Mouse (Mus musculus) embryonic facial prominence, embryonic 11.5 days (tissue): Measurements from ENCODE around the gene Gpx3. TPM values are rescaled to one million over a fixed set of nuclear protein-coding genes. Genes with fewer than 3 reads are reported as not detected.
"Not testable (repeated sequence)": the region's sequence is repeated elsewhere in the genome, so short reads cannot be mapped to it uniquely, and the experiment has no call there.

Experiments used
- ATAC-seq: fragments of 200-750 bp; cut with Nextera tagmentation; replicated peaks from 2 replicates; pipeline ENCODE4 v1.8.0; 2017; ENCODE audit warnings: low read depth; ENCODE audit not compliant: insufficient number of reproducible peaks, low FRiP score, low TSS enrichment
- DNase-seq: peaks from one replicate; pipeline ENCODE4 v3.0.0-alpha.2; 2015; ENCODE audit warnings: low spot score
- H3K27ac ChIP-seq: fragments of 300-500 bp; sonication (generic); replicated peaks from 2 replicates; pipeline ENCODE4 v1.5.1; 2014; ENCODE audit warnings: mild to moderate bottlenecking, low read depth, low read length, control low read depth
- H3K27me3 ChIP-seq: fragments of 300-500 bp; sonication (generic); 2 replicates; pipeline ENCODE4 v1.6.1; 2014; ENCODE audit warnings: mild to moderate bottlenecking, low read length, moderate library complexity, mixed read lengths; ENCODE audit not compliant: control insufficient read depth, insufficient read depth
- H3K36me3 ChIP-seq: fragments of 300-500 bp; sonication (generic); replicated peaks from 2 replicates; pipeline ENCODE4 v1.6.1; 2014; ENCODE audit warnings: low read depth, mild to moderate bottlenecking, low read length, moderate library complexity, mixed read lengths; ENCODE audit not compliant: control insufficient read depth, insufficient read depth
- H3K4me1 ChIP-seq: fragments of 300-500 bp; sonication (generic); 2 replicates; pipeline ENCODE4 v1.6.1; 2014; ENCODE audit warnings: low read length, mixed read lengths; ENCODE audit not compliant: control insufficient read depth, insufficient read depth
- H3K4me2 ChIP-seq: fragments of 300-500 bp; sonication (generic); 2 replicates; pipeline ENCODE4 v1.6.1; 2014; ENCODE audit warnings: low read depth, mild to moderate bottlenecking, control low read depth, low read length, moderate library complexity
- H3K4me3 ChIP-seq: fragments of 300-500 bp; sonication (generic); 2 replicates; pipeline ENCODE4 v1.5.1; 2014; ENCODE audit warnings: low read depth, low read length, control low read depth
- H3K9ac ChIP-seq: fragments of 300-500 bp; sonication (generic); replicated peaks from 2 replicates; pipeline ENCODE4 v1.6.1; 2014; ENCODE audit warnings: mild to moderate bottlenecking, control low read depth, low read length
- H3K9me3 ChIP-seq: fragments of 300-500 bp; sonication (generic); replicated peaks from 2 replicates; pipeline ENCODE4 v1.6.1; 2016; ENCODE audit warnings: mild to moderate bottlenecking, low read length, inconsistent platforms, mixed read lengths; ENCODE audit not compliant: control insufficient read depth
- WGBS: fragments of 180-500 bp; shearing (Covaris S2); extraction: QIAGEN DNeasy Blood & Tissue Kit; methylation state at CpG from one replicate; pipeline ENCODE4 v1.1.7; 2014; 5-methylcytosine and 5-hydroxymethylcytosine counted together
- polyA plus RNA-seq: library from polyadenylated mRNA; unstranded; fragments of >200 nt; fragmentation: Nextera tagmentation; extraction: Ambion mirVana; gene quantifications from 2 replicates; pipeline ENCODE4 v1.2.1, GENCODE M21; 2014

Gene Gpx3
- polyA plus RNA-seq = 70.6 and 76.2 TPM in 2 replicates

- ATAC-seq = peak; percentile 81
- peak within 1 kb of the TSS; percentile 48 for H3K4me3 ChIP-seq
- 17% methylated on average over 45 of the region's 45 CpGs for WGBS
- peak; percentile 81 for DNase-seq
- no peaks in the 10 kb centered on the region for H3K9me3 ChIP-seq
- H3K36me3 ChIP-seq = no peaks in the 10 kb centered on the region
- no peaks in the 10 kb centered on the region for H3K4me1 ChIP-seq
- H3K27ac ChIP-seq = no peak within 1 kb of the TSS
- H3K9ac ChIP-seq = peak within 1 kb of the TSS; percentile 60
- peak within 1 kb of the TSS; percentile 85 for H3K4me2 ChIP-seq
- no peaks in the 10 kb centered on the region for H3K27me3 ChIP-seq
Observed at GRCm38 (mm10) chr11:54902333-54903323, at the start of gene Gpx3. Gene Gpx3, plus strand, starts transcription at chr11:54902453.

DNA sequence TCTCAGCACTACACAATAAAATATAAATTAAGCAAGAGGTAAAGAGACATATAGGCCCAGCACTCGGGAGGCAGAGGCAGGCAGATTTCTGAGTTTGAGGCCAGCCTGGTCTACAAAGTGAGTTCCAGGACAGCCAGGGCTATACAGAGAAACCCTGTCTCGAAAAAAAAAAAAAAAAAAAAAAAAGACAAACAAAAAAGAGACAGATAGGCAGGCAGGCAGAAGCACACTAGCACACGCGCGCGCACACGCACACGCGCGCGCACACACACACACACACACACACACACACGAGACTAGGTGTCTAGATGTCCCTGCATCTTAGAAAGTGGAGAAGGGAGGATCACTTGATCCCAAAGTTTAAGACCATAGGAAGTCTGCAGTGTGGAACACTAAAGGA is 43.4 kb upstream of the Gpx3 start:
- not testable (repeated sequence) for ATAC-seq, H3K9ac ChIP-seq, H3K27ac ChIP-seq, DNase-seq, H3K4me3 ChIP-seq, H3K4me1 ChIP-seq, H3K27me3 ChIP-seq, H3K36me3 ChIP-seq, H3K4me2 ChIP-seq, H3K9me3 ChIP-seq
- WGBS = 96% methylated on average over 11 of the region's 12 CpGs

GRCm38 (mm10) chr11:54859322-54860165 is 42.7 kb upstream of the Gpx3 start:
- no peaks in the 10 kb centered on the region for H3K9me3 ChIP-seq
- H3K27ac ChIP-seq = no peak overlapping the region
- peak overlapping the region; percentile 68 for H3K4me2 ChIP-seq
- H3K36me3 ChIP-seq = no peaks in the 10 kb centered on the region
- peak overlapping the region; percentile 67 for H3K4me3 ChIP-seq
- no peaks in the 10 kb centered on the region for H3K4me1 ChIP-seq
- H3K27me3 ChIP-seq = no peaks in the 10 kb centered on the region
- peak overlapping the region; percentile 64 for H3K9ac ChIP-seq
- ATAC-seq = no peak
- peak; percentile 67 for DNase-seq
- WGBS = 30% methylated on average over 11 of the region's 11 CpGs

DNA sequence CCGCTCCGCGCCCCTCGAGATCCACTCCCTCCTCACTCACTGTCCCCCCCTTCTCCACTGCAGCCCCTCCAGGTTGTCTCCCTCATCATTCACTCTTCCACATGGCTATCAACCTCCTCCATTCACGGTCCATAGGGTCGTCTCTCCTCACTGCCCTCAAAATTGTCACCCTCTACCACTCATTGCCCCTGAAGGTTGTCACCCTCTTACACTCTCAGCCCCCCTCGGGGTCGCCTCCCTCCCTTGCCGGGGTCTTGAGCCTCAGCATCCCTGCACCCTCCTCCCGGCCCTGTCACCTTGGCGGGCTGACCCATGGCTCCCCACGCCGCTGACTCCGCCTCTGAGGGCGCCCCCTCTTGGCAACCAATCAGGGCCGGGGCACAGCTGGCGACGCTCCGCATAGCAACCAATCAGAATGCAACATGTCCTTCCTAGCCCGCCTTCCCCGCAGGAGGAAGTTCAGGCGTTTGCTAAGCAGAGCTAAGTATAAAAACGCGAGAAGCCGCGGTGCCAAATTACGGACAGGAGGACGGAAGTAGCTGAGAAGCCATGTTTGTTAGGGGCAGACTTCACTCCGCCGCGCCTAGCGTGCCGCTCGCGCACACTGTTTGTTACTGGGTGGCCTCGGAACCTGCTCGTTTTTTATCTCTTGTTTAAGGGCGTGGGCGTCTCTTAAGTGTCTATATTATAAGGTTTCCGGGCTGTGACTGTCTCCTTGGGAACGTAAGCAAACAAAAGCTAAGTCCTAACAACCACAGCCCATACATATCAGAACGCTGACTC is 41.8 kb upstream of the Gpx3 start, which contains the start of gene Lyrm7:
TSS of gene Lyrm7 (minus strand) at position 661 of the 783 bp plus-strand sequence.
- ATAC-seq = peak; percentile 97
- Histone ChIP-seq H3K4me2 (peak within 1 kb of the TSS; percentile 68), H3K36me3 (no peaks in the 10 kb centered on the region), H3K27ac (peak within 1 kb of the TSS; percentile 78), H3K9ac (peak within 1 kb of the TSS; percentile 81), H3K27me3 (no peaks in the 10 kb centered on the region), H3K4me3 (peak within 1 kb of the TSS; percentile 67), H3K4me1 (no peaks in the 10 kb centered on the region), H3K9me3 (no peaks in the 10 kb centered on the region)
- DNase-seq = peak; percentile 97
- WGBS = under 1% methylated on average over 42 of the region's 42 CpGs

DNA sequence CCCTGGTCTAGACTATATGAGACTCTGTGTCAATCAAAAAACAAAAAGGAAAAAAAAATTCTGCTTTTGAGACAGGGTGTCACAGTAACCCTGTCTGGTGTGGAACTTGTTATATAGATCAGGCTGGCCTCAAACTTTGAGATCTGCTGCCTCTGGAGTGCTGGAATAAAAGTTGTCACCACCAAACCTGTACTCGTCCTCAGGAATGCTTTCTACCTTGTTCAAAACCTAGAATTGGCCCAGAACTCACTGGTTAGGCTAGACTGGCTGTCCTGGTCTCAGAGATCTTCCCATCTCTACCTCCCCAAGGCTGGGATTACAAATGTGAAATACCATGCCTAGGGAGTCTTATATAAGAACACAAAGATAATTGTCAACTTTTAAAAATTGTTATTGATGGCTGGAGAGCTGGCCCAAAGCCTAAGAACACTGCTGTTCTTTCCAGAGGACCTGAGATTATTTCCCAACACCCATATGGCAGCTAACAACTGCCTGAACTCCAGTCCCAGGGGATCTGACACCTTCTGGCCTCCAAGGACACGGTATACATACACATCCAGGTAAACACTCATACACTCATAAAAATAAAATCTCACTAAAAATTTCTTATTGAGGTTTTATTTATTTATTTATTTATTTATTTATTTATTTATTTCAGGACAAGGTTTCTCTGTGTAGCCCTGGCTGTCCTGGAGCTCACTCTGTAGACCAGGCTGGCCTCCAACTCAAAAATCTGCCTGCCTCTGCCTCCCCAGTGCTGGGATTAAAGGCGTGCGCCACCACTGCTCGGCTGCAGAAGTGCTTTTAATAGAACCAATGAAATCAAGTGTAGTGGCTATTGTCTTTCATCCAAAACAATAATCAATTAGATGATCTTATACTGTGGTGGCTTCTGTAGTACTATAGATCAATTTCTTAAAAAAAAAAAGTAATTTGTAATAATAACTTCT is 40.5 kb upstream of the Gpx3 start:
- Histone ChIP-seq H3K27me3 (no peaks in the 10 kb centered on the region), H3K27ac (no peak overlapping the region), H3K4me1 (no peaks in the 10 kb centered on the region), H3K9me3 (no peaks in the 10 kb centered on the region), H3K9ac (no peak overlapping the region), H3K4me2 (no peak overlapping the region), H3K36me3 (no peaks in the 10 kb centered on the region), H3K4me3 (no peak overlapping the region)
- ATAC-seq (no peak), DNase-seq (no peak)
- 89% methylated on average over 5 of the region's 5 CpGs for WGBS

GRCm38 (mm10) chr11:54862621-54863520 is 39.4 kb upstream of the Gpx3 start:
- H3K4me3 ChIP-seq = no peak overlapping the region
- H3K9me3 ChIP-seq = no peaks in the 10 kb centered on the region
- DNase-seq (peak; percentile 76), ATAC-seq (no peak)
- WGBS = 44% methylated on average over 10 of the region's 10 CpGs
- H3K36me3 ChIP-seq = no peaks in the 10 kb centered on the region
- no peak overlapping the region for H3K27ac ChIP-seq
- no peak overlapping the region for H3K4me2 ChIP-seq
- H3K27me3 ChIP-seq = no peaks in the 10 kb centered on the region
- no peak overlapping the region; the same call in 1 of the 2 replicates for H3K9ac ChIP-seq
- no peaks in the 10 kb centered on the region for H3K4me1 ChIP-seq
